Mouse (Mus musculus) testis, adult 10 weeks (tissue): Measurements from ENCODE around the gene Mien1. TPM values are rescaled to one million over a fixed set of nuclear protein-coding genes. Genes with fewer than 3 reads are reported as not detected.

Experiments used
- polyA plus RNA-seq: library from polyadenylated mRNA; stranded (reverse); fragments of 350-450 nt; fragmentation: Illumina TruSeq; extraction: RNeasy Lipid Tissue Mini Kit (QIAGEN cat#74804); gene quantifications from one replicate; pipeline ENCODE4 v1.2.3, GENCODE M21; 2014; ENCODE audit warnings: low read depth, low replicate concordance

Mien1 gene
- polyA plus RNA-seq, result 40.6 TPM

DNA sequence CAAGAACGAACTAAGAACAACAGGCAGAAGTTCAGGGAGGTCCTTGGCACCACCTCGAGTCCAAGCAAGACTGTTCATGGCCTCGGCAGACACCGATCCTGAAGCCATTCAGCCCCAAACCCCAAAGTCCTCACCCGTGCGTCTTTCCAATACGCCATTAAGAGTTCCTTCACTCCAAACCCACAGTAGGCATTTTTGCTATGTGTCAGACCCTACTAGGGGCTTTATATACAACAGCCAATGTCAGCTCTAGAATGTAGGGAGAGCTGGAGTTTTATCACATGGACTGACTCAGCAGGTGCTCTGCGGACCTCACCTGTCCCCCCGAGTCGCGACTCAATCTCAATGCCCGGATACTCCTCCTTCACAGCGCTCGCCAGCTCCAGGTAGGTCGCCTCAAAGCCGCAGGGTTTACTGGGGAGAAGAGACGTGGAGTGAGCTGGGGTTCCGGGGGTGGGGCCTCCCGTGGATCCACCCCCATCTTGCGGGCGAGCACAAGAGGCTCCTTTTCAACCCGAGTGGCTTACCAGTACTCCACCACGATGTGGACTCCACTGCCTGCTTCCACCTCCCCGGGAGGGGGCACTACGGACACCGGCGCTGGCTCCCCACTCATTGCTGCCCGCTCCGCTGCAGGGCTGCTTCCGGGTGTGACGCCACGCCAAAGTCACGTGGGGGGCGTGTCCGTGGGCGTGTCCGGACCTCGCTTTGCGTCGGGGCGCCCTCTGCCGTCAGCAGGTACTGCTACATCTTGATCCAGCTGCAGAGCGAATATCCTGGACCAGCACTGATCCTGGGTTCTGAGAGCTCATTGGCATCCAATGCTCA, at the start of gene Mien1:
Mien1 (minus strand) TSS at position 661 of the 828 bp plus-strand sequence.

DNA sequence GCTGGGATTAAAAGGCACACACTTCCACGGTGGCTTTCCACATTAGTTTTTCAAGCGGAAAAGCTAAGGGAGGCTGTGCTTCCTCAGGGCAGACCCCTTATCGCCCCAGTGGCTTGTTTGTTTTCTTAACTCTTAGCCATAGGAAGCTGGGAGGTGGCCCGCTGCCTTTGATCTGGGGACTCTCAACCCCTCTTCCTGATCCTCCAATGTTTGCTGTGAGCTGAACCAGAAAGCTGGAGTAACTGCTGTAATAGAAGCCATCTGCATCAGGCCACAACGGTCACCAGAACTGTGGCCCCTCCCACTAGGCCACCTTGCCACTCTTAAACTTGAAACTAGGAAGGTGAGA, 7.4 kb upstream of the Mien1 start, which contains the start of gene Grb7:
Grb7 (plus strand) TSS at position 182 of the 349 bp plus-strand sequence.

DNA sequence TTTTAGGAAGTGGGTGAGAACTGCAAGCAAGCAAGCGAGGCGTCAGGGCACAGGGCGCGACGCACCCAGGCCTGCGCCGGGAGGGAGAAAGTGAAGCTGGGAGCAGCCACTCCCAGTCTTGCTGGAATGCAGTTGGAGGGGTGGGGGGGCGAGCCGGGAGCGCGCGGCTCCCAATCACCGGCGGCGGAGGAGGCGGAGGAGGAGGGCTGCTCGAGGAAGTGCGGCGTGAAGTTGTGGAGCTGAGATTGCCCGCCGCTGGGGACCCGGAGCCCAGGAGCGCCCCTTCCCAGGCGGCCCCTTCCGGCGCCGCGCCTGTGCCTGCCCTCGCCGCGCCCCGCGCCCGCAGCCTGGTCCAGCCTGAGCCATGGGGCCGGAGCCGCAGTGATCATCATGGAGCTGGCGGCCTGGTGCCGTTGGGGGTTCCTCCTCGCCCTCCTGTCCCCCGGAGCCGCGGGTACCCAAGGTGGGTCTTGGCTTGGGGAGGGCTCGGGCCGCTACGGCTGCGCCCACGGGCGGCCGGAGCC, 26.5 kb downstream of the Mien1 start, which contains the start of gene Erbb2:
Erbb2 (plus strand) TSS at position 198 of the 524 bp plus-strand sequence.

DNA sequence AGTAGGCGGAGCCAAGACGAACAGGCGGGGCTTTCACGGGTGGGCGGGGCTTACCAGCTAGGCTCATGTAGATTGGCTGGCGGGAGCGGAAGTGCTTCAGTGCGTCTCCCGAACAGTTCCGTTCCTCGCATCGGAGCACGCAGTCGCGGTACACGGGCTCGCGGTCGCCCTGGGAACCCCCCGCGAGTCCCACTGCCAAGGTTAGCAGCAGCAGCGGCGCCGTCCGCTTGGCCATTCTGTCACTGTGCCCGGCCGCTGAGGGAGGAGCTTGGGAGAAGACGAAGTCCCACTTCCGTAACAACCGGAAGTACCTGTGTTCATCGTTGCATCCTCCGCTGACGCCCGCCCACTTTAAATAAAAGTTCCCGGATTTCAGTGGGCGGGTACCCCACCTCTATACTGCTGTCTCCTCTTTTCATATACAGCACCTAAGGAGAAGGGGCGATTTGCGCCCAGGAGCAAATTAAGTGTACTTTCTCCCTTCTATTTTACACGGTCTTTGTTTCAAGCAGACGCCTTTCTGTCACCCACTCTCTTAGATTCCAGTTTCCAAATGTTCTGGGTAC, 38.5 kb downstream of the Mien1 start, which contains the start of gene Pgap3:
Pgap3 (minus strand) TSS at position 330 of the 566 bp plus-strand sequence.

Other genes starting within 250 kb of the Mien1 start
- 134 TPM for gene Med1, start 245.7 kb downstream of the Mien1 start, polyA plus RNA-seq
- 39.0 TPM for gene Cdk12, start 235.9 kb downstream of the Mien1 start, polyA plus RNA-seq
- gene Neurod2, start 109.3 kb downstream of the Mien1 start, polyA plus RNA-seq, result not detected
- 0.18 TPM for gene Ppp1r1b, start 90.6 kb downstream of the Mien1 start, polyA plus RNA-seq
- 0.36 TPM for gene Stard3, start 80.6 kb downstream of the Mien1 start, polyA plus RNA-seq
- not detected for gene Tcap, start 55.2 kb downstream of the Mien1 start, polyA plus RNA-seq
- gene Pnmt, start 52.5 kb downstream of the Mien1 start, polyA plus RNA-seq, result not detected
- gene Pgap3, start 38.5 kb downstream of the Mien1 start, polyA plus RNA-seq, result 0.20 TPM
- gene Erbb2, start 26.5 kb downstream of the Mien1 start, polyA plus RNA-seq, result 0.07 TPM
- 0.24 TPM for gene Grb7, start 7.4 kb upstream of the Mien1 start, polyA plus RNA-seq
- gene Ikzf3, start 107.0 kb upstream of the Mien1 start, polyA plus RNA-seq, result 0.18 TPM
- gene Zpbp2, start 112.1 kb upstream of the Mien1 start, polyA plus RNA-seq, result 608 TPM
- 10.1 TPM for gene Ormdl3, start 148.4 kb upstream of the Mien1 start, polyA plus RNA-seq
- gene Lrrc3c, start 159.3 kb upstream of the Mien1 start, polyA plus RNA-seq, result not detected
- gene Gm12355, start 186.7 kb upstream of the Mien1 start, polyA plus RNA-seq, result 0.56 TPM
- gene Gsdma3, start 187.4 kb upstream of the Mien1 start, polyA plus RNA-seq, result not detected
- not detected for gene Gsdma2, start 207.8 kb upstream of the Mien1 start, polyA plus RNA-seq
- 1.6 TPM for gene Gsdma, start 225.4 kb upstream of the Mien1 start, polyA plus RNA-seq
- gene Psmd3, start 243.6 kb upstream of the Mien1 start, polyA plus RNA-seq, result 11.0 TPM